ENCODE assay signal across 10 mouse cellular contexts in the genomic region with DNA sequence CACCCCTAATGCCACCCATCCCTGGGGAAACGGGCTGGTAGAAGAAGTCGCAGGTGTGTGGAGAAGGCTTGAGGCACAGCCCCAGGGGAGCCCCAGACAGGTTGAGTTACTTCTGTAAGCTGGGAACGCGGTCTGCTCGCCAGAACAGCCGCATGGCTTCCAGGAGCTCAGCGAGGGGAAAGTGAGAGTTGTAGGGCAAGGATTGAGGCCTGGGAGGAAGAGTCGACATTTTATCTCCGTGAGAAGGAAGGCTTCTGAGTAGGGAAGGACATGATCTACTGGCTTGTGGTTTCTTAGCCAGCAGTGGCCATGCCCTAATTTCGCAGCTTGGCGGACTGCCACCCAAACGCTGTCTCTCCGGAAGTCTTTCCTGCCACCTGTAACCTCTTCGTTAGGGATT. TPM values are rescaled to one million over a fixed set of nuclear protein-coding genes. Genes with fewer than 3 reads are reported as not detected.
DNase-seq lines count a peak whose midpoint lies in the region; ATAC-seq and TF ChIP-seq lines count a peak whose summit lies in the region.
"Had no signal": no experiment of that assay in that cellular context is flagged by ENCODE, and none has a peak within 500 bp of the region (broad histone marks: within the 10 kb centered on the region; RNA-seq: fewer than 3 reads in every experiment).

No protein-coding gene starts in this region.

- no peaks in the 10 kb centered on the region for H3K9me3 ChIP-seq in heart, embryonic 13.5 days
- no peaks in the 10 kb centered on the region for H3K9me3 ChIP-seq in intestine, embryonic 14.5 days (ENCODE audit: control insufficient read depth, low read length)

- H3K36me3 ChIP-seq in heart, embryonic 13.5 days = no peaks in the 10 kb centered on the region
- no peaks in the 10 kb centered on the region for H3K36me3 ChIP-seq in intestine, embryonic 14.5 days (ENCODE audit: control insufficient read depth, insufficient read depth, low read length)
- H3K36me3 ChIP-seq: G1E had no signal

- ATAC-seq in heart, embryonic 13.5 days (ENCODE audit: extremely low read depth, insufficient number of reproducible peaks, low FRiP score, low TSS enrichment) = no peak
- no peak; the same call in 1 of the 2 replicates for ATAC-seq in intestine, embryonic 14.5 days (replicated peaks; ENCODE audit: low FRiP score, low TSS enrichment, low read depth)
- peak; percentile 34; the same call in 1 of the 2 replicates for ATAC-seq in megakaryocyte, adult 5-6 weeks (ENCODE audit: poor library complexity, severe bottlenecking)

- H3K27ac ChIP-seq in heart, embryonic 13.5 days (replicated peaks) = no peak overlapping the region
- H3K27ac ChIP-seq in cortical plate, adult 2 months (ENCODE audit: insufficient read depth, low read length) = no peak overlapping the region
- H3K27ac ChIP-seq in intestine, embryonic 14.5 days (ENCODE audit: low read depth) = no peak overlapping the region
- H3K27ac ChIP-seq: heart, adult 2 months had no signal

- TF ChIP-seq POLR2A in cortical plate, adult 2 months (IDR thresholded peaks at IDR 0.05; ENCODE audit: extremely low read depth, insufficient read depth, low read length) = no peak

- peaks cover 16% of the 10 kb centered on the region for H3K4me1 ChIP-seq in heart, embryonic 13.5 days
- H3K4me1 ChIP-seq in cortical plate, adult 2 months (ENCODE audit: control insufficient read depth, insufficient read depth, low read length) = no peaks in the 10 kb centered on the region
- H3K4me1 ChIP-seq in intestine, embryonic 14.5 days (replicated peaks; ENCODE audit: control insufficient read depth, insufficient read depth, low read length) = 0 out of 2 replicates have a peak, but pooled peaks cover 5% of the 10 kb centered on the region

- WGBS in heart, embryonic 13.5 days = 3% methylated on average over 14 of the region's 14 CpGs
- 3% methylated on average over 14 of the region's 14 CpGs for WGBS in intestine, embryonic 14.5 days

- intact Hi-C loops in heart, postnatal 14 days (cut with DNase I) = no loop called here

- H3K4me3 ChIP-seq in heart, embryonic 13.5 days = peak overlapping the region; percentile 69
- peak overlapping the region; percentile 59 for H3K4me3 ChIP-seq in cortical plate, adult 2 months (ENCODE audit: insufficient read depth, low read length)
- peak overlapping the region; percentile 56; the same call in 1 of the 2 replicates for H3K4me3 ChIP-seq in intestine, embryonic 14.5 days (ENCODE audit: low read depth, low read length)

- TF ChIP-seq CTCF in cortical plate, adult 2 months (IDR thresholded peaks at IDR 0.05; ENCODE audit: extremely low read depth, insufficient read depth, low read length) = no peak

- DNase-seq in heart, postnatal 14 days = no peak
- DNase-seq in MN1 (ENCODE audit: low spot score) = peak; percentile 19
- DNase-seq in intestine, embryonic 14.5 days (ENCODE audit: low spot score) = peak; percentile 66
- DNase-seq in urinary bladder, postnatal 14 days (ENCODE audit: low spot score) = no peak
- no peak for DNase-seq in frontal cortex, postnatal 14 days (ENCODE audit: low spot score in 2 of 2)

- H3K4me2 ChIP-seq in heart, embryonic 13.5 days = peak overlapping the region; percentile 98
- H3K4me2 ChIP-seq in intestine, embryonic 14.5 days (ENCODE audit: low read length) = peak overlapping the region; percentile 91

- peak overlapping the region; percentile 74 for H3K9ac ChIP-seq in heart, embryonic 13.5 days
- H3K9ac ChIP-seq in intestine, embryonic 14.5 days (ENCODE audit: low read length) = no peak overlapping the region

- peaks cover 60% of the 10 kb centered on the region for H3K27me3 ChIP-seq in heart, embryonic 13.5 days (replicated peaks)
- H3K27me3 ChIP-seq in intestine, embryonic 14.5 days (replicated peaks; ENCODE audit: control insufficient read depth, insufficient read depth, low read length) = peaks cover 42% of the 10 kb centered on the region

RNA-seq across cellular contexts. Expression of gene Dnajc6, which starts 0.9 kb away (rescaled TPM):
- 0.16 and 0.39 TPM in 2 replicates for polyA plus RNA-seq in heart, embryonic 13.5 days (2015; fragmentation: Nextera tagmentation; extraction: Ambion mirVana)
- total RNA-seq in heart, postnatal 14 days (2021) = 1 to 10 TPM; 1.1 to 1.4 TPM
- polyA plus RNA-seq in cortical plate, adult 2 months (2012; rRNA removed) = 144 and 145 TPM in 2 replicates
- polyA plus RNA-seq in intestine, embryonic 14.5 days (2014; fragmentation: Nextera tagmentation; extraction: Ambion mirVana) = 1.5 and 2.1 TPM in 2 replicates
- 0.16 and 0.76 TPM in 2 replicates for total RNA-seq in megakaryocyte, adult 5-6 weeks (2015)
- total RNA-seq in megakaryocyte, adult 5-6 weeks (2017) = 0.66 and 1.6 TPM in 2 replicates
- polyA plus RNA-seq: G1E had no signal

Comparison
In these comparisons a context has a peak if more than half of its experiments do, and no peak if none do; other contexts are left out.
1. DNase-seq: peak in MN1 (single experiment) and intestine, embryonic 14.5 days (single experiment); none in heart, postnatal 14 days (0 of 2), urinary bladder, postnatal 14 days (single experiment) and frontal cortex, postnatal 14 days (0 of 2).
2. RNA of gene Dnajc6, which starts 0.9 kb away (polyA plus RNA-seq): 144 to 145 TPM in cortical plate, adult 2 months; 1.5 to 2.1 TPM in intestine, embryonic 14.5 days and 0.16 to 0.39 TPM in heart, embryonic 13.5 days; every median in the first group is over 10 times any median in the second.
3. Peak in every context shown above with its lines, with median percentiles within 50 percentile points of each other: H3K4me3 ChIP-seq.